Mouse (Mus musculus): ENCODE measurements at regions not wholly inside any gene's neighbourhood (a gene's known extent, or its start where the extent isn't known, plus 50 kb on each side); places are given as distances from the start of the nearest gene placed in this dataset.

GRCm38 (mm10) chr15:97620261-97620660, 85.4 kb downstream of the Rpap3 start:
- no peak overlapping the region for H3K4me3 ChIP-seq (ENCODE audit: insufficient read depth, low read depth, low read length)
- TF ChIP-seq POLR2A (IDR thresholded peaks at IDR 0.05; ENCODE audit: insufficient read depth, low read depth, low read length) (no peak), CTCF (IDR thresholded peaks at IDR 0.05; ENCODE audit: insufficient read depth, low read depth, low read length) (no peak)
- WGBS: 75% methylated on average over 6 of the region's 6 CpGs
- peaks cover 14% of the 10 kb centered on the region; the same call in 1 of the 2 replicates for H3K4me1 ChIP-seq (ENCODE audit: control insufficient read depth, insufficient read depth, low read length)
- no peak overlapping the region for H3K27ac ChIP-seq (ENCODE audit: insufficient read depth, low read depth, low read length)

GRCm38 (mm10) chr15:97619764-97620163, 85.9 kb downstream of the Rpap3 start:
- H3K4me1 ChIP-seq (ENCODE audit: control insufficient read depth, insufficient read depth, low read length): peaks cover 14% of the 10 kb centered on the region; the same call in 1 of the 2 replicates
- no peak overlapping the region for H3K27ac ChIP-seq (ENCODE audit: insufficient read depth, low read depth, low read length)
- TF ChIP-seq CTCF (IDR thresholded peaks at IDR 0.05; ENCODE audit: insufficient read depth, low read depth, low read length) (no peak), POLR2A (IDR thresholded peaks at IDR 0.05; ENCODE audit: insufficient read depth, low read depth, low read length) (no peak)
- 92% methylated on average over 7 of the region's 7 CpGs for WGBS
- no peak overlapping the region for H3K4me3 ChIP-seq (ENCODE audit: insufficient read depth, low read depth, low read length)

GRCm38 (mm10) chr15:97612325-97612724, 93.3 kb downstream of the Rpap3 start:
- no peak for TF ChIP-seq CTCF (IDR thresholded peaks at IDR 0.05; ENCODE audit: insufficient read depth, low read depth, low read length)
- no peak for TF ChIP-seq POLR2A (IDR thresholded peaks at IDR 0.05; ENCODE audit: insufficient read depth, low read depth, low read length)
- no peak overlapping the region for H3K27ac ChIP-seq (ENCODE audit: insufficient read depth, low read depth, low read length)
- H3K4me3 ChIP-seq (ENCODE audit: insufficient read depth, low read depth, low read length): no peak overlapping the region
- H3K4me1 ChIP-seq (ENCODE audit: control insufficient read depth, insufficient read depth, low read length): peaks cover 3% of the 10 kb centered on the region; the same call in 1 of the 2 replicates
- 96% methylated on average over 2 of the region's 2 CpGs for WGBS

GRCm38 (mm10) chr15:97610767-97611166, 94.9 kb downstream of the Rpap3 start:
- H3K27ac ChIP-seq (ENCODE audit: insufficient read depth, low read depth, low read length): no peak overlapping the region
- H3K4me3 ChIP-seq (ENCODE audit: insufficient read depth, low read depth, low read length): no peak overlapping the region
- WGBS: 94% methylated on average over 4 of the region's 4 CpGs
- TF ChIP-seq CTCF (IDR thresholded peaks at IDR 0.05; ENCODE audit: insufficient read depth, low read depth, low read length): no peak
- no peak for TF ChIP-seq POLR2A (IDR thresholded peaks at IDR 0.05; ENCODE audit: insufficient read depth, low read depth, low read length)
- H3K4me1 ChIP-seq (ENCODE audit: control insufficient read depth, insufficient read depth, low read length): peaks cover 10% of the 10 kb centered on the region

DNA sequence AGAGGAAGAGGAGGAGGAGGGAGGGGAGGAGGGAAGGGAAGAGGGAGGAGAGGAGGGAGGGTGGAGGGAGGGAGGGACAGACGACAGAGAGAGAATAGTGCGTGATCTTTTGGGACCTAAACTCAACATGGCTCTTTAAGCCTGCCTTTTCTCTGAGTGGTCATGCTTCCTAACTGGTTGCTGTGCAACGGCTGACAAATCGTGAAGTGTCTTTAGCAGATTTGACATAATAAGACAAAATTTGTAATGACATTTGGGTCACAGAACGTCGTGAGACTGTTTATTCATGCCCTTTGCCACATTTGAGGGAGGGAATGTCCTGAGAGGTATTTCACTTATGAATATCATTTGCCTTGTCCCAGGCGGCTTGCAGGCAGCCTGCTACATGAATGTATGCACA, 96.1 kb downstream of the Rpap3 start:
- WGBS: 73% methylated on average over 7 of the region's 7 CpGs
- Histone ChIP-seq H3K27ac (ENCODE audit: insufficient read depth, low read depth, low read length) (no peak overlapping the region), H3K4me3 (ENCODE audit: insufficient read depth, low read depth, low read length) (no peak overlapping the region), H3K4me1 (ENCODE audit: control insufficient read depth, insufficient read depth, low read length) (peaks cover 10% of the 10 kb centered on the region)
- TF ChIP-seq CTCF (IDR thresholded peaks at IDR 0.05; ENCODE audit: insufficient read depth, low read depth, low read length) (no peak), POLR2A (IDR thresholded peaks at IDR 0.05; ENCODE audit: insufficient read depth, low read depth, low read length) (no peak)

- peaks cover 10% of the 10 kb centered on the region for H3K4me1 ChIP-seq (ENCODE audit: control insufficient read depth, insufficient read depth, low read length)
- TF ChIP-seq CTCF (IDR thresholded peaks at IDR 0.05; ENCODE audit: insufficient read depth, low read depth, low read length) (no peak), POLR2A (IDR thresholded peaks at IDR 0.05; ENCODE audit: insufficient read depth, low read depth, low read length) (no peak)
- no peak overlapping the region for H3K4me3 ChIP-seq (ENCODE audit: insufficient read depth, low read depth, low read length)
- peak overlapping the region; percentile 81; the same call in 1 of the 2 replicates for H3K27ac ChIP-seq (ENCODE audit: insufficient read depth, low read depth, low read length)
- WGBS: 62% methylated on average over 7 of the region's 7 CpGs
These were observed 97.0 kb downstream of the Rpap3 start for GRCm38 (mm10) chr15:97608651-97609050.

GRCm38 (mm10) chr15:97607617-97608206, 97.9 kb downstream of the Rpap3 start:
- no peak overlapping the region for H3K4me3 ChIP-seq (ENCODE audit: insufficient read depth, low read depth, low read length)
- no peak for TF ChIP-seq CTCF (IDR thresholded peaks at IDR 0.05; ENCODE audit: insufficient read depth, low read depth, low read length)
- no peak for TF ChIP-seq POLR2A (IDR thresholded peaks at IDR 0.05; ENCODE audit: insufficient read depth, low read depth, low read length)
- H3K4me1 ChIP-seq (ENCODE audit: control insufficient read depth, insufficient read depth, low read length): peaks cover 10% of the 10 kb centered on the region
- peak overlapping the region; percentile 81; the same call in 1 of the 2 replicates for H3K27ac ChIP-seq (ENCODE audit: insufficient read depth, low read depth, low read length)
- 18% methylated on average over 15 of the region's 15 CpGs for WGBS

- 3% methylated on average over 25 of the region's 25 CpGs for WGBS
- peak overlapping the region; percentile 86 for H3K27ac ChIP-seq (ENCODE audit: insufficient read depth, low read depth, low read length)
- peaks cover 10% of the 10 kb centered on the region for H3K4me1 ChIP-seq (ENCODE audit: control insufficient read depth, insufficient read depth, low read length)
- peak; percentile 45; the same call in 1 of the 2 replicates for TF ChIP-seq POLR2A (IDR thresholded peaks at IDR 0.05; ENCODE audit: insufficient read depth, low read depth, low read length)
- TF ChIP-seq CTCF (IDR thresholded peaks at IDR 0.05; ENCODE audit: insufficient read depth, low read depth, low read length): no peak
- peak overlapping the region; percentile 37 for H3K4me3 ChIP-seq (ENCODE audit: insufficient read depth, low read depth, low read length)
These were observed 98.8 kb downstream of the Rpap3 start for GRCm38 (mm10) chr15:97606630-97607381.

- Histone ChIP-seq H3K27ac (ENCODE audit: insufficient read depth, low read depth, low read length) (peak overlapping the region; percentile 86), H3K4me3 (ENCODE audit: insufficient read depth, low read depth, low read length) (peak overlapping the region; percentile 37), H3K4me1 (ENCODE audit: control insufficient read depth, insufficient read depth, low read length) (peaks cover 10% of the 10 kb centered on the region)
- TF ChIP-seq POLR2A (IDR thresholded peaks at IDR 0.05; ENCODE audit: insufficient read depth, low read depth, low read length) (no peak), CTCF (IDR thresholded peaks at IDR 0.05; ENCODE audit: insufficient read depth, low read depth, low read length) (no peak)
- WGBS: 23% methylated on average over 6 of the region's 6 CpGs
These were observed 99.4 kb downstream of the Rpap3 start for GRCm38 (mm10) chr15:97606232-97606629.
